Mouse (Mus musculus): ENCODE measurements around the gene Snx20.

- TF ChIP-seq CTCF (IDR thresholded peaks at IDR 0.05; ENCODE audit: low read depth, low read length) (no peak), POLR2A (IDR thresholded peaks at IDR 0.05; ENCODE audit: borderline replicate concordance, low read depth, low read length) (no peak)
Observed at GRCm38 (mm10) chr8:88624276-88624675, 11.7 kb downstream of the Snx20 start.

Data from bone marrow macrophage, adult 2 months (primary cell).